Mouse (Mus musculus): Measurements from ENCODE around the gene Pitpnm3. TPM values are rescaled to one million over a fixed set of nuclear protein-coding genes. Genes with fewer than 3 reads are reported as not detected.

The Pitpnm3 gene
- polyA plus RNA-seq, 1 experiment from 2014 or later, result 0.14 TPM

DNA sequence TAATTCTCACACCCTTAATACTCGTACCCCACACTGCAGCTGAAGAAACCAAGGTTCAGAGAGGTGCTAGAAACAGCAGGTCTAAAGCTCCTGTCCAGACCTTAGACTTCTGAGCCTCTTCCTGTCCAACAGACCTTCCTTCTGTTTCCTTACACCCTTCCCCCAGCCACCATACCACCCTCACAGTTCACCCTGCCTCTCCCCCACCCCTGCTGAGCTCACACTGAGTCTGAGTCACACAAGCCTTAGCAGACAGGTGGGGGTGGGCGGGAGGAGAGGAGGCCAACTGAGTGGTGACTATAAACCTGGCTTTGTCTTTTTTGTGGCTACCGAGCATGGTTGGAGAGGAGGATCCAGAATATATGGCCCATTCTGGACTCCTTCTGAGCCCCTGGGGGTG lies 24.9 kb downstream of the Pitpnm3 start:
- Histone ChIP-seq H3K36me3 (no peaks in the 10 kb centered on the region), H3K27ac (no peak overlapping the region), H3K4me3 (no peak overlapping the region), H3K9me3 (no peaks in the 10 kb centered on the region), H3K4me2 (replicated peaks) (no peak overlapping the region), H3K9ac (no peak overlapping the region), H3K27me3 (no peaks in the 10 kb centered on the region; the same call in 1 of the 2 replicates), H3K4me1 (no peaks in the 10 kb centered on the region)
- 41% methylated on average over 3 of the region's 3 CpGs for WGBS
- ATAC-seq (ENCODE audit: low FRiP score, low read depth), result no peak

DNA sequence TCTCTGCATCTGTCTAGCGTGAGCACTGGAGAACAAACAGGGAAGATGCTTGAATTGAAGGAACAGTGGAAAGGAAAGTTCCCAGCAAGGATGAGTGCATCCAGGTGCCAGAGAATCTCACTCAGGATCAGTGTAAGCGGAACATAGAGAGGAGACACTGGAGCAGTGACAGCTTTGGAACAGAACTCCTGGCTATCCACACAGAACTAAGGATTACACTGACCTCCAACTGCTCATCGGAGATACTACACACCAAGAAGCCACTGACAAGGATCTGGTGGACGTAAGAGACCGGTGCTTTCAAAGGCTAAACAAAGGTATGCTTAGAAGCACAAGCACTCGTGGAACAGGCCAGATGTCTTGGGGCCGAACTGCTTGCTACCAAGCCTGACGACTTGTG lies 31.4 kb downstream of the Pitpnm3 start:
- WGBS, result 69% methylated on average over 8 of the region's 8 CpGs
- Histone ChIP-seq H3K36me3 (no peaks in the 10 kb centered on the region), H3K4me1 (no peaks in the 10 kb centered on the region), H3K4me3 (no peak overlapping the region), H3K9me3 (no peaks in the 10 kb centered on the region), H3K27ac (no peak overlapping the region), H3K4me2 (replicated peaks) (no peak overlapping the region), H3K9ac (no peak overlapping the region), H3K27me3 (no peaks in the 10 kb centered on the region)
- ATAC-seq (ENCODE audit: low FRiP score, low read depth), result no peak

DNA sequence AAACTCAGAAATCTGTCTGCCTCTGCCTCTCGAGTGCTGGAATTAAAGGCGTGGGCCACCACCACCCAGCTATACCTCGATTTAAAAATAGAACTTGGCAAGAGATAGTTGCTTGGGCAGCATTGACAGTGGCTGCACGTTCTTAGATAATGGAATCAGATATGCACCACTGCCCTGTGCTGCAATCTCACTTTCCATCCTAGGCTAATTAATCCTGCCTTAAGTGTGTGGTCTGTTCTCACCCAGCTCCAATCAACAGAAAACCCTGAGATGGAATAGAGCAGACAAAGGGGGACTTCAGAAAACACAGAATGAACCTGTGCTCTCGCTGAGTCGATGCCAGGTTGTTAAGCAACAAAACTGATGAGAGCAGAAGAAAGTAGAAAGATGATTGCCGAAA lies 32.0 kb downstream of the Pitpnm3 start:
- WGBS, result 71% methylated on average over 7 of the region's 7 CpGs
- no peak overlapping the region for H3K4me2 ChIP-seq (replicated peaks)
- H3K27me3 ChIP-seq, result no peaks in the 10 kb centered on the region
- no peaks in the 10 kb centered on the region for H3K9me3 ChIP-seq
- H3K36me3 ChIP-seq, result no peaks in the 10 kb centered on the region
- no peaks in the 10 kb centered on the region for H3K4me1 ChIP-seq
- no peak overlapping the region for H3K27ac ChIP-seq
- no peak overlapping the region for H3K4me3 ChIP-seq
- no peak for ATAC-seq (ENCODE audit: low FRiP score, low read depth)
- H3K9ac ChIP-seq, result no peak overlapping the region

- Histone ChIP-seq H3K4me2 (replicated peaks) (no peak overlapping the region), H3K9ac (no peak overlapping the region), H3K9me3 (no peaks in the 10 kb centered on the region), H3K4me3 (no peak overlapping the region), H3K4me1 (no peaks in the 10 kb centered on the region), H3K27me3 (no peaks in the 10 kb centered on the region), H3K36me3 (no peaks in the 10 kb centered on the region), H3K27ac (no peak overlapping the region)
- 76% methylated on average over 4 of the region's 4 CpGs for WGBS
- no peak for ATAC-seq (ENCODE audit: low FRiP score, low read depth)
Measured at GRCm38 (mm10) chr11:72100996-72101395, 34.6 kb downstream of the Pitpnm3 start.

GRCm38 (mm10) chr11:72099181-72099580 lies 36.4 kb downstream of the Pitpnm3 start:
- Histone ChIP-seq H3K4me1 (no peaks in the 10 kb centered on the region), H3K27ac (no peak overlapping the region), H3K4me3 (no peak overlapping the region), H3K4me2 (replicated peaks) (no peak overlapping the region), H3K9me3 (no peaks in the 10 kb centered on the region), H3K27me3 (no peaks in the 10 kb centered on the region), H3K36me3 (no peaks in the 10 kb centered on the region), H3K9ac (no peak overlapping the region)
- ATAC-seq (ENCODE audit: low FRiP score, low read depth), result no peak
- WGBS, result 73% methylated on average over 4 of the region's 4 CpGs

DNA sequence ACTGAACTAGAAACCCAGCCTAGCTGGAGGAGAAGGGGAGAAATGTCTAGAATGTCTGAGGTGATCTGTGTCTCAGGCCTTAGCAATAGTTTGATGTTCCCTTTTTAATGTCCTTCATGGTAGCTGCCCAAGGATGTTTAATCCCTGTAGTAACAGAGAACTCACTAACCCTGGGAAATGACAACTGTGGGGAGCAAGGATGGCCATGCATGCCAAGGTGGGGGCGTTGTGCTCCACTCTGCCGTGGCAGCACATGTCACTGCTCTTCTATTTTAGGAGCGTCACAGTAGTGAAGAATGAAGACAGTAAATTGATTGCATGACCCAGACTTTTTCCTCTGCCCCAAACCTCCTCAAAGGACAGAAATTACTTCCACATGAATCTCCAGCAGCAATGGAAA lies 37.6 kb downstream of the Pitpnm3 start:
- Histone ChIP-seq H3K4me2 (replicated peaks) (no peak overlapping the region), H3K4me1 (no peaks in the 10 kb centered on the region), H3K4me3 (no peak overlapping the region), H3K27me3 (no peaks in the 10 kb centered on the region), H3K9me3 (no peaks in the 10 kb centered on the region), H3K27ac (no peak overlapping the region), H3K36me3 (no peaks in the 10 kb centered on the region), H3K9ac (no peak overlapping the region)
- ATAC-seq (ENCODE audit: low FRiP score, low read depth), result no peak
- WGBS, result 68% methylated on average over 3 of the region's 3 CpGs

DNA sequence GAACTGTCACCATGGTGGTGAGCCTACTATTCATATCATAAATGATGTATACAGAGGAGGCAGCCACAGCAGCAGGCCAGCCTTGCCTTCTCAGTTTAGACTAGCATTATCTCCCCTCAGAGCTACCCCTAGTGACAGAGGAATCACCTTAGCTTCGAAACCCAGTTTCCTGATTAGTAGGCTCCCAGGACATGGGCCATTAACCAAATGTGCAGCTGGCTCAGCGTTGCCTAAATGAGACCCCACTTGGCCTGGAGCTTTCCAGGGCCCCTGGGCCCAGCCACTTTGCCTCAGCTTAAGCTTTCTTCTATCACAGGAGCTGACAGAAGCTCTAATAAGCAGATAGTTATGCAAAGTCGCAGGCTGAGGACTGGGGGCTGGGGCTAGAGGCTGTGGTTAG lies 39.6 kb downstream of the Pitpnm3 start:
- H3K4me1 ChIP-seq, result no peaks in the 10 kb centered on the region
- H3K9me3 ChIP-seq, result no peaks in the 10 kb centered on the region
- H3K4me2 ChIP-seq (replicated peaks), result no peak overlapping the region
- no peak overlapping the region for H3K4me3 ChIP-seq
- WGBS, result 38% methylated on average over 3 of the region's 3 CpGs
- H3K27me3 ChIP-seq, result no peaks in the 10 kb centered on the region
- H3K36me3 ChIP-seq, result no peaks in the 10 kb centered on the region
- no peak overlapping the region for H3K9ac ChIP-seq
- no peak overlapping the region for H3K27ac ChIP-seq
- no peak for ATAC-seq (ENCODE audit: low FRiP score, low read depth)

DNA sequence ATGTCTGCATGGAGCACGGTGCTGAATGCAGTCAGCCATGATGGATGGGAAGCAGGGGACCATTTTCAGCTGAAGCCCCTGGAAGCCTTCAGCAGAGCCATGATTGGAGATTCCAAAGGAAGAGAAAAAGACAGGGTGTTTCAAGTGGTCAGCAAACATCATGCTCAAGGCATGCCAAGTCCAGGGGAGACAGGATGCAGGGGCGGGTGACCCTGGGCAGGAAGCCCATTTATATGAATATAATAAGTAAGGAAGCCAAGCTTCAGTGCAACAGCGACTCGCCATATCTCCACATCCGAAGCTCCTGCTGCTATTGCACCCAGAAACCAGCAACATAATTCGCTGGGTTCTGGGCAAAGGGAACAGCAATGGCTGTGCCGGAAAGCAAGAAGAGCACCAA lies 41.1 kb downstream of the Pitpnm3 start:
- Histone ChIP-seq H3K9me3 (no peaks in the 10 kb centered on the region), H3K9ac (no peak overlapping the region), H3K27me3 (no peaks in the 10 kb centered on the region), H3K4me2 (replicated peaks) (no peak overlapping the region), H3K27ac (no peak overlapping the region), H3K36me3 (no peaks in the 10 kb centered on the region), H3K4me3 (no peak overlapping the region), H3K4me1 (no peaks in the 10 kb centered on the region)
- ATAC-seq (ENCODE audit: low FRiP score, low read depth), result no peak
- 79% methylated on average over 7 of the region's 7 CpGs for whole genome bisulfite sequencing

DNA sequence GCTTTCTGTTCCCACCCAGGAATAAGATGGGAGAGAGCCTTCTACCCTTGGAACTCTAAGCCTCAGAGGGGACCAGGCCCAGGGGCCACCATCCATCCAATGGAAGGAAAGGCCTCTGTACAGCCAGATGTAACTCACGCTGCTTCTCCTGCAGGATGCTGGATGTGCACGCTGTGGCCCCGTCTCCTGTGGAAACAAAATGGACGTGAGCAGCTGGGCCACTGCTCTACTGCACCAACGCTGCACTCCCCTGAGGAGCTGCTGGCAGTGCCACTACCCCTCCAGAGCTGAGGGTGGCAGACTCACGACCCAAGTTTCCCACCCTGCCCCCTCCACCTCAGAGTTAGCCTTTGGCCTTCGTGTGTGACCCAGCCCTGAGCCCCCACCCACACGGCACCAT lies 43.2 kb downstream of the Pitpnm3 start:
- Histone ChIP-seq H3K9ac (no peak overlapping the region), H3K27ac (no peak overlapping the region), H3K27me3 (no peaks in the 10 kb centered on the region), H3K4me2 (replicated peaks) (no peak overlapping the region), H3K36me3 (no peaks in the 10 kb centered on the region), H3K9me3 (no peaks in the 10 kb centered on the region), H3K4me1 (no peaks in the 10 kb centered on the region; the same call in 1 of the 2 replicates), H3K4me3 (no peak overlapping the region)
- 67% methylated on average over 8 of the region's 8 CpGs for WGBS
- no peak for ATAC-seq (ENCODE audit: low FRiP score, low read depth)

GRCm38 (mm10) chr11:72086251-72087046 lies 49.1 kb downstream of the Pitpnm3 start:
- Histone ChIP-seq H3K9me3 (no peaks in the 10 kb centered on the region), H3K27ac (peak overlapping the region; percentile 65; the same call in 1 of the 2 replicates), H3K36me3 (no peaks in the 10 kb centered on the region), H3K4me1 (peaks cover 16% of the 10 kb centered on the region), H3K9ac (0 out of 2 replicates have a peak overlapping the region, but pooled peaks have one; percentile 50), H3K4me3 (no peak overlapping the region), H3K27me3 (no peaks in the 10 kb centered on the region), H3K4me2 (replicated peaks) (0 out of 2 replicates have a peak overlapping the region, but pooled peaks have one; percentile 1)
- 16% methylated on average over 11 of the region's 11 CpGs for WGBS
- ATAC-seq (ENCODE audit: low FRiP score, low read depth), result peak; percentile 54

DNA sequence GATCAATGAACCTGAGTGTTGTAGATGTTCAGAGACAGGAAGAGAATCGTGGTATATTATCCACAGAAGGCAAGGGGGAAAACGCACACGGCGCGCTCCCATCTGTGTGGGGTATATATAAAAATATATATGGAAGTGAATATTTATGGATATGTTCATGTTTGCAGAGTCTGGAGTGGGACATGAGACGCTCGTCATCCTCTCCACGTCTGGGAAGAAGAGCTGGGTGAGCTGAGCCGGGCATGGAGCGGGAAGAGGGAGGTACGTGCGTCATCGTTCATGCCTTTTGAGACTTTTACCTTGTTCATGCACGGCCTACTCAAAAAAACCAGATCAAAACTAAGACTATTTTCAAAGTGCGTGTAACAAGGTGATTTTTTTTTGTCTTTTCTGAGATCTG lies 51.2 kb downstream of the Pitpnm3 start:
- Histone ChIP-seq H3K4me2 (replicated peaks) (no peak overlapping the region), H3K27me3 (no peaks in the 10 kb centered on the region), H3K27ac (no peak overlapping the region), H3K36me3 (no peaks in the 10 kb centered on the region), H3K9me3 (no peaks in the 10 kb centered on the region), H3K4me1 (peaks cover 16% of the 10 kb centered on the region), H3K9ac (no peak overlapping the region), H3K4me3 (no peak overlapping the region)
- ATAC-seq (ENCODE audit: low FRiP score, low read depth), result no peak
- 96% methylated on average over 15 of the region's 15 CpGs for WGBS

- H3K27ac ChIP-seq, result no peak overlapping the region
- H3K9ac ChIP-seq, result no peak overlapping the region
- H3K4me2 ChIP-seq (replicated peaks), result no peak overlapping the region
- no peaks in the 10 kb centered on the region for H3K9me3 ChIP-seq
- ATAC-seq (ENCODE audit: low FRiP score, low read depth), result no peak
- peaks cover 16% of the 10 kb centered on the region for H3K4me1 ChIP-seq
- H3K4me3 ChIP-seq, result no peak overlapping the region
- H3K36me3 ChIP-seq, result no peaks in the 10 kb centered on the region
- WGBS, result 91% methylated on average over 4 of the region's 4 CpGs
- no peaks in the 10 kb centered on the region for H3K27me3 ChIP-seq
Measured at GRCm38 (mm10) chr11:72082601-72083000, 53.0 kb downstream of the Pitpnm3 start.

DNA sequence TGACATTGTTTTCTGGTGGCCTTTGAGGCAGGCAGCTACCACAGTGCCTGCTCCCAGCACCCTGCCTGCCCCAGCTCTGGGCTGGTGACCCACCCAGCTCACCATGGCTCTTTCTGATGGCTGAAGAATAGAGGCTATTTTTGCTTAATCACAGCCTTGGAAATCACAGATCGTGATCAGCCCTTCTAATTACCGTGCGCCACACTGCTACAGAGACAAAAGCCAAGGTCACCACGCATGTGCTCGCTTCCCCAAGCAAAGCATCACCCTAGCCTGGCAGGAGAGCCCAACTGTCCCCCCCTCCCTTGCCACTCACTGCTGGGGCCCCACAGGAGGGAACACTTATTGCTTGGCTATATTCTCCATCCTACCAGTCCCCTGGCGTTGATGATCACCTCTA lies 55.1 kb downstream of the Pitpnm3 start:
- no peak overlapping the region for H3K9ac ChIP-seq
- H3K4me2 ChIP-seq (replicated peaks), result no peak overlapping the region
- WGBS, result 85% methylated on average over 6 of the region's 6 CpGs
- no peak for ATAC-seq (ENCODE audit: low FRiP score, low read depth)
- no peaks in the 10 kb centered on the region for H3K4me1 ChIP-seq
- H3K27ac ChIP-seq, result no peak overlapping the region
- no peaks in the 10 kb centered on the region for H3K27me3 ChIP-seq
- no peak overlapping the region for H3K4me3 ChIP-seq
- no peaks in the 10 kb centered on the region for H3K9me3 ChIP-seq
- H3K36me3 ChIP-seq, result no peaks in the 10 kb centered on the region

Measured in limb, embryonic 13.5 days (tissue).